Comparison of ENCODE assay signal across 8 mouse cellular contexts in the genomic region with DNA sequence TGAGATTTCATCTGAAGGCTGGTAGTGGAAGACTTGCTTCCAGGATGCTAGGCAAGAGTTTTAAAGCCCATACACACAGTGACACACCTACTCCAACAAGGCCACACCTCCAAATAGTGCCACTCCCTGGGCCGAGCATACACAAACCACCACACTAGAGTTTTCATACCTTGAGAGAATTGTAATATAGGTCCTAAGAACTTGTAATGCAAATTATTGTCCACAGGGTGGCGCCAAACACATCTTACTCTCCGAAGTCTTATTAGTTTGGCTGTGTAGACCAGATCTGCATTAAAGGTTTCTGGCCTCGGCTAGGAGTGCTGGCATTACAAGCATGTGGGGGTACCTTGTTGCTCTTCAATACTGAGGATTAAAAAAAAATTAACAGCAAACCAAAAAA. TPM values are rescaled to one million over a fixed set of nuclear protein-coding genes. Genes with fewer than 3 reads are reported as not detected.
DNase-seq lines count a peak whose midpoint lies in the region; ATAC-seq and TF ChIP-seq lines count a peak whose summit lies in the region.

No protein-coding gene starts in this region.

- H3K9me3 ChIP-seq in forebrain, postnatal 0 days (ENCODE audit: low read length) = no peaks in the 10 kb centered on the region
- no peaks in the 10 kb centered on the region for H3K9me3 ChIP-seq in intestine, embryonic 15.5 days
- no peaks in the 10 kb centered on the region for H3K9me3 ChIP-seq in midbrain, embryonic 12.5 days

- H3K4me1 ChIP-seq in forebrain, postnatal 0 days (ENCODE audit: insufficient read depth) = no peaks in the 10 kb centered on the region
- no peaks in the 10 kb centered on the region for H3K4me1 ChIP-seq in intestine, embryonic 15.5 days (replicated peaks)
- H3K4me1 ChIP-seq in midbrain, embryonic 12.5 days = no peaks in the 10 kb centered on the region
- no peaks in the 10 kb centered on the region for H3K4me1 ChIP-seq in spleen, adult 2 months (ENCODE audit: control insufficient read depth, insufficient read depth, insufficient read length)

- no peak for TF ChIP-seq POLR2A in spleen, adult 2 months (IDR thresholded peaks at IDR 0.05; ENCODE audit: low read depth, low read length)

- peak; percentile 66 for ATAC-seq in forebrain, postnatal 0 days
- ATAC-seq in intestine, embryonic 15.5 days = peak; percentile 63; the same call in 1 of the 2 replicates
- ATAC-seq in midbrain, embryonic 12.5 days (ENCODE audit: low FRiP score, low read depth) = peak; percentile 38; the same call in 1 of the 2 replicates

- H3K4me3 ChIP-seq in forebrain, postnatal 0 days (ENCODE audit: low read depth, low read length) = no peak overlapping the region
- no peak overlapping the region for H3K4me3 ChIP-seq in intestine, embryonic 15.5 days (replicated peaks)
- H3K4me3 ChIP-seq in midbrain, embryonic 12.5 days = no peak overlapping the region
- H3K4me3 ChIP-seq in spleen, adult 2 months (ENCODE audit: extremely low read depth, insufficient read depth, insufficient read length) = no peak overlapping the region

- no peak overlapping the region for H3K4me2 ChIP-seq in forebrain, postnatal 0 days (ENCODE audit: low read depth)
- H3K4me2 ChIP-seq in intestine, embryonic 15.5 days (replicated peaks) = no peak overlapping the region
- no peak overlapping the region for H3K4me2 ChIP-seq in midbrain, embryonic 12.5 days (replicated peaks)

- intact Hi-C loops in left cerebral cortex, postnatal 14 days (cut with DNase I) = loop anchor here (2.0 kb wide), 2 partner anchors 40 to 92 kb away; no protein-coding TSS in a partner anchor

- no peak overlapping the region for H3K27ac ChIP-seq in forebrain, postnatal 0 days (ENCODE audit: low read depth, low read length)
- no peak overlapping the region for H3K27ac ChIP-seq in intestine, embryonic 15.5 days
- H3K27ac ChIP-seq in midbrain, embryonic 12.5 days (replicated peaks) = no peak overlapping the region
- no peak overlapping the region for H3K27ac ChIP-seq in spleen, adult 2 months (ENCODE audit: insufficient read depth, low read length)

- peak; percentile 60 for DNase-seq in urinary bladder, postnatal 14 days (ENCODE audit: low spot score)
- no peak for DNase-seq in urinary bladder, postnatal 10 days (ENCODE audit: low spot score)
- DNase-seq in cerebellum, adult 11 months = peak; percentile 52
- DNase-seq in forebrain, postnatal 0 days = peak; percentile 87
- peak; percentile 76 to 81 for DNase-seq in left cerebral cortex, postnatal 14 days (ENCODE audit: low spot score in 2 of 2)
- DNase-seq in spleen, adult 2 months (ENCODE audit: low read depth in 1 of 2, low spot score in 2 of 2) = peak; percentile 38 to 51

- TF ChIP-seq CTCF in forebrain, postnatal 0 days (IDR thresholded peaks at IDR 0.05; ENCODE audit: low read depth) = peak; percentile 81
- TF ChIP-seq CTCF in spleen, adult 2 months (IDR thresholded peaks at IDR 0.05; ENCODE audit: extremely low read depth, insufficient read depth, insufficient read length, insufficient replicate concordance) = no peak

- H3K9ac ChIP-seq in forebrain, postnatal 0 days = no peak overlapping the region
- H3K9ac ChIP-seq in intestine, embryonic 15.5 days = no peak overlapping the region
- no peak overlapping the region for H3K9ac ChIP-seq in midbrain, embryonic 12.5 days (replicated peaks)

- H3K36me3 ChIP-seq in forebrain, postnatal 0 days (ENCODE audit: insufficient read depth) = peaks cover 18% of the 10 kb centered on the region
- H3K36me3 ChIP-seq in intestine, embryonic 15.5 days = peaks cover 13% of the 10 kb centered on the region
- peaks cover 23% of the 10 kb centered on the region for H3K36me3 ChIP-seq in midbrain, embryonic 12.5 days
- no peaks in the 10 kb centered on the region for H3K36me3 ChIP-seq in spleen, adult 2 months (ENCODE audit: control insufficient read depth, insufficient read depth, low read length)

- WGBS in forebrain, postnatal 0 days = 5% methylated on average over 4 of the region's 4 CpGs
- WGBS in intestine, embryonic 15.5 days = 5% methylated on average over 4 of the region's 4 CpGs
- 15% methylated on average over 4 of the region's 4 CpGs for WGBS in midbrain, embryonic 12.5 days
- WGBS in spleen, adult 2 months = 2% methylated on average over 4 of the region's 4 CpGs

- H3K27me3 ChIP-seq in forebrain, postnatal 0 days (ENCODE audit: insufficient read depth, low read length) = no peaks in the 10 kb centered on the region
- H3K27me3 ChIP-seq in intestine, embryonic 15.5 days (replicated peaks) = no peaks in the 10 kb centered on the region
- H3K27me3 ChIP-seq in midbrain, embryonic 12.5 days = no peaks in the 10 kb centered on the region
- H3K27me3 ChIP-seq in spleen, adult 2 months (ENCODE audit: control insufficient read depth, insufficient read depth, low read length) = no peaks in the 10 kb centered on the region

RNA-seq across cellular contexts. Expression of a gene that starts 17.7 kb away (rescaled TPM):
- 0.31 and 0.67 TPM in 2 replicates for total RNA-seq in forebrain, postnatal 0 days (2014; rRNA removed)
- polyA plus RNA-seq in forebrain, postnatal 0 days (2015; fragmentation: Nextera tagmentation; extraction: Ambion mirVana) = 0.20 and 0.63 TPM in 2 replicates
- polyA plus RNA-seq in intestine, embryonic 15.5 days (2015; fragmentation: Nextera tagmentation; extraction: Ambion mirVana) = 2.2 and 2.5 TPM in 2 replicates
- 1 to 10 TPM in 1 of 2 experiments, under 1 TPM in 1; 0.82 to 1.6 TPM for total RNA-seq in left cerebral cortex, postnatal 14 days (2021)
- polyA plus RNA-seq in midbrain, embryonic 12.5 days (2016; fragmentation: Nextera tagmentation; extraction: Ambion mirVana) = 0.93 and 1.5 TPM in 2 replicates
- polyA plus RNA-seq in spleen, adult 2 months (2012; rRNA removed) = 0.41 and 0.67 TPM in 2 replicates

RNA-seq across cellular contexts. Expression of a gene that starts 37.3 kb away (rescaled TPM):
- 12.6 and 13.5 TPM in 2 replicates for total RNA-seq in forebrain, postnatal 0 days (2014; rRNA removed)
- polyA plus RNA-seq in forebrain, postnatal 0 days (2015; fragmentation: Nextera tagmentation; extraction: Ambion mirVana) = 8.1 and 11.0 TPM in 2 replicates
- polyA plus RNA-seq in intestine, embryonic 15.5 days (2015; fragmentation: Nextera tagmentation; extraction: Ambion mirVana) = 10.4 and 11.9 TPM in 2 replicates
- total RNA-seq in left cerebral cortex, postnatal 14 days (2021) = 10 to 100 TPM; 17.6 to 18.4 TPM
- 19.0 and 19.7 TPM in 2 replicates for polyA plus RNA-seq in midbrain, embryonic 12.5 days (2016; fragmentation: Nextera tagmentation; extraction: Ambion mirVana)
- 5.9 and 6.7 TPM in 2 replicates for polyA plus RNA-seq in spleen, adult 2 months (2012; rRNA removed)

RNA-seq across cellular contexts. Expression of a gene that starts 44.4 kb away (rescaled TPM):
- 21.5 and 32.1 TPM in 2 replicates for total RNA-seq in forebrain, postnatal 0 days (2014; rRNA removed)
- 67.8 and 69.0 TPM in 2 replicates for polyA plus RNA-seq in forebrain, postnatal 0 days (2015; fragmentation: Nextera tagmentation; extraction: Ambion mirVana)
- 97.9 and 107 TPM in 2 replicates for polyA plus RNA-seq in intestine, embryonic 15.5 days (2015; fragmentation: Nextera tagmentation; extraction: Ambion mirVana)
- 10 to 100 TPM; 16.3 to 18.2 TPM for total RNA-seq in left cerebral cortex, postnatal 14 days (2021)
- 159 and 171 TPM in 2 replicates for polyA plus RNA-seq in midbrain, embryonic 12.5 days (2016; fragmentation: Nextera tagmentation; extraction: Ambion mirVana)
- polyA plus RNA-seq in spleen, adult 2 months (2012; rRNA removed) = 14.9 and 16.0 TPM in 2 replicates

RNA-seq across cellular contexts. Expression of a gene that starts 44.5 kb away (rescaled TPM):
- 3.5 and 7.3 TPM in 2 replicates for total RNA-seq in forebrain, postnatal 0 days (2014; rRNA removed)
- polyA plus RNA-seq in forebrain, postnatal 0 days (2015; fragmentation: Nextera tagmentation; extraction: Ambion mirVana) = 3.9 and 4.0 TPM in 2 replicates
- polyA plus RNA-seq in intestine, embryonic 15.5 days (2015; fragmentation: Nextera tagmentation; extraction: Ambion mirVana) = 25.7 and 26.3 TPM in 2 replicates
- 1 to 10 TPM; 2.0 to 2.1 TPM for total RNA-seq in left cerebral cortex, postnatal 14 days (2021)
- 61.0 and 67.7 TPM in 2 replicates for polyA plus RNA-seq in midbrain, embryonic 12.5 days (2016; fragmentation: Nextera tagmentation; extraction: Ambion mirVana)
- polyA plus RNA-seq in spleen, adult 2 months (2012; rRNA removed) = 10.8 and 12.7 TPM in 2 replicates

RNA-seq across cellular contexts. Expression of a gene that starts 56.9 kb away (rescaled TPM):
- 0.15 TPM in 1 of 2 replicates, not detected in the other for total RNA-seq in forebrain, postnatal 0 days (2014; rRNA removed)
- 0.30 and 0.58 TPM in 2 replicates for polyA plus RNA-seq in forebrain, postnatal 0 days (2015; fragmentation: Nextera tagmentation; extraction: Ambion mirVana)
- polyA plus RNA-seq in intestine, embryonic 15.5 days (2015; fragmentation: Nextera tagmentation; extraction: Ambion mirVana) = 0.13 and 0.16 TPM in 2 replicates
- total RNA-seq in left cerebral cortex, postnatal 14 days (2021) = under 1 TPM in 1 of 2 experiments, not detected in 1; 0.63 TPM
- polyA plus RNA-seq in midbrain, embryonic 12.5 days (2016; fragmentation: Nextera tagmentation; extraction: Ambion mirVana) = 0.55 and 0.71 TPM in 2 replicates
- polyA plus RNA-seq in spleen, adult 2 months (2012; rRNA removed) = 0.05 TPM in 1 of 2 replicates, not detected in the other
